Mouse (Mus musculus): Measurements from ENCODE around the gene Mageb2. TPM values are rescaled to one million over a fixed set of nuclear protein-coding genes. Genes with fewer than 3 reads are reported as not detected.
"Not testable (repeated sequence)": the region's sequence is repeated elsewhere in the genome, so short reads cannot be mapped to it uniquely, and the experiment has no call there.

Gene Mageb2
- polyA plus RNA-seq (2015; fragmentation: Nextera tagmentation; extraction: Ambion mirVana) = not detected in 2 replicates

GRCm38 (mm10) chrX:91331390-91331789 lies at the start of gene Mageb2:
Gene Mageb2, plus strand, starts transcription at chrX:91331690.
- H3K36me3 ChIP-seq; H3K4me2 ChIP-seq; ATAC-seq (replicated peaks; ENCODE audit: insufficient number of reproducible peaks, insufficient read depth, low FRiP score, low read depth); H3K4me3 ChIP-seq; H3K9ac ChIP-seq; H3K9me3 ChIP-seq (replicated peaks); H3K4me1 ChIP-seq (replicated peaks); H3K27me3 ChIP-seq; H3K27ac ChIP-seq: not testable (repeated sequence)
- 63% methylated on average over 2 of the region's 2 CpGs for WGBS

GRCm38 (mm10) chrX:91313256-91313655 lies 18.2 kb upstream of the Mageb2 start:
- ATAC-seq (replicated peaks; ENCODE audit: insufficient number of reproducible peaks, insufficient read depth, low FRiP score, low read depth) = not testable (repeated sequence)

More at GRCm38 (mm10) chrX:91313256-91313655, 18.2 kb upstream of the Mageb2 start:
- WGBS = 86% methylated on average over 9 of the region's 9 CpGs
- H3K9me3 ChIP-seq (replicated peaks); H3K27me3 ChIP-seq; H3K4me1 ChIP-seq (replicated peaks); H3K4me2 ChIP-seq; H3K27ac ChIP-seq; H3K36me3 ChIP-seq; H3K4me3 ChIP-seq; H3K9ac ChIP-seq: not testable (repeated sequence)

Other genes starting within 250 kb of the Mageb2 start
- not detected in 2 replicates for gene Gm5072, start 60.8 kb downstream of the Mageb2 start, polyA plus RNA-seq (2015; fragmentation: Nextera tagmentation; extraction: Ambion mirVana)
- not detected in 2 replicates for gene Gm8914, start 148.4 kb downstream of the Mageb2 start, polyA plus RNA-seq (2015; fragmentation: Nextera tagmentation; extraction: Ambion mirVana)
- gene 1700084M14Rik, start 244.2 kb downstream of the Mageb2 start, polyA plus RNA-seq (2015; fragmentation: Nextera tagmentation; extraction: Ambion mirVana) = not detected in 2 replicates